Mouse (Mus musculus): ENCODE results near the gene Map4k2.

DNA sequence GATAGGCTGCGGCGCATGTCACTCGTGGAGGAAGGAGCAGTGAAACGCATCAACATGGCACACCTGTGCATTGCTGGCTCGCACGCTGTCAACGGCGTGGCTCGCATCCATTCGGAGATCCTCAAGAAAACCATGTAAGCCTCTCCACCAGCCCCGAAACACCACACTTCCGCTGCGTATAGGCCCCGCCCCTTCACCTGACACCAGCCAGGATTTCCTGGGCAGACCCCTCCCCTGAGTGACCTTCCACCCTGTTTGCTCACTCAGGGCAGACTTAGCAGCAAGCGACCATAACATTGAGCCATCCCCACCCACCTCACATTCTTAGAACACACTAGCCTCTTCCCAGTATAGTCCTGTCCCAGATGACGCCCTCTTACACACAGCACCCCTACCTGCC, 48.9 kb downstream of the Map4k2 start:
- no peak for TF ChIP-seq IRF4 (IDR thresholded peaks at IDR 0.05; ENCODE audit: low read depth, low read length)
- TF ChIP-seq POLR2A (IDR thresholded peaks at IDR 0.05; ENCODE audit: low read depth, low read length), result no peak; the same call in 1 of the 2 replicates
- no peak for TF ChIP-seq EP300 (IDR thresholded peaks at IDR 0.05; ENCODE audit: low read length)
